Mouse (Mus musculus): Measurements from ENCODE around the gene Nbas. TPM values are rescaled to one million over a fixed set of nuclear protein-coding genes. Genes with fewer than 3 reads are reported as not detected.

The Nbas gene
- polyA plus RNA-seq, 1 experiment, result 24.0 TPM

GRCm38 (mm10) chr12:13382046-13382445 is 113.1 kb downstream of the Nbas start:
- DNase-seq (ENCODE audit: extremely low spot score in 1 of 2, low spot score in 1 of 2), result no peak

GRCm38 (mm10) chr12:13389644-13390043 is 120.7 kb downstream of the Nbas start:
- no peak for DNase-seq (ENCODE audit: extremely low spot score in 1 of 2, low spot score in 1 of 2)

GRCm38 (mm10) chr12:13410191-13410590 is 141.3 kb downstream of the Nbas start:
- no peak for DNase-seq (ENCODE audit: extremely low spot score in 1 of 2, low spot score in 1 of 2)

GRCm38 (mm10) chr12:13418651-13419050 is 149.7 kb downstream of the Nbas start:
- DNase-seq (ENCODE audit: extremely low spot score in 1 of 2, low spot score in 1 of 2), result peak; percentile 24 to 26

DNA sequence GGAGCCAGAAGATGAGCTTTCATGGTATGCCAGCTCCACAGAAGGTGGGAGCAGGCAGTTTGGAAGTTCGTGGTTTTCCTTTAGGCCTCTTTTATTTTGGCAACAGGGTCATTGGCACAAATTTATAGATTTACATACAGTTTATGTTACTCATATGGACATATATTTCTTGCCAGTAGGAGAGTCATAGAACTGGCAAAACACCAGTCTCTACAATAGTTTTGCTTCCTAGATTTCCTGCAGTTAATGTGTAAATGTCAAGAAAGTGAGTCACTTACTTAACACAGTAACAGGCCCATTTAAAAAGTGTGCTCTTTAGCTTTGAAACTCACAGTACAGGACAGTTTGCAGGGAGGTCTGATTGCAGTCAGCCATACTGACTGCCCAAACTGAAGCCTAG is 161.3 kb downstream of the Nbas start:
- no peak for DNase-seq (ENCODE audit: extremely low spot score in 1 of 2, low spot score in 1 of 2)

DNA sequence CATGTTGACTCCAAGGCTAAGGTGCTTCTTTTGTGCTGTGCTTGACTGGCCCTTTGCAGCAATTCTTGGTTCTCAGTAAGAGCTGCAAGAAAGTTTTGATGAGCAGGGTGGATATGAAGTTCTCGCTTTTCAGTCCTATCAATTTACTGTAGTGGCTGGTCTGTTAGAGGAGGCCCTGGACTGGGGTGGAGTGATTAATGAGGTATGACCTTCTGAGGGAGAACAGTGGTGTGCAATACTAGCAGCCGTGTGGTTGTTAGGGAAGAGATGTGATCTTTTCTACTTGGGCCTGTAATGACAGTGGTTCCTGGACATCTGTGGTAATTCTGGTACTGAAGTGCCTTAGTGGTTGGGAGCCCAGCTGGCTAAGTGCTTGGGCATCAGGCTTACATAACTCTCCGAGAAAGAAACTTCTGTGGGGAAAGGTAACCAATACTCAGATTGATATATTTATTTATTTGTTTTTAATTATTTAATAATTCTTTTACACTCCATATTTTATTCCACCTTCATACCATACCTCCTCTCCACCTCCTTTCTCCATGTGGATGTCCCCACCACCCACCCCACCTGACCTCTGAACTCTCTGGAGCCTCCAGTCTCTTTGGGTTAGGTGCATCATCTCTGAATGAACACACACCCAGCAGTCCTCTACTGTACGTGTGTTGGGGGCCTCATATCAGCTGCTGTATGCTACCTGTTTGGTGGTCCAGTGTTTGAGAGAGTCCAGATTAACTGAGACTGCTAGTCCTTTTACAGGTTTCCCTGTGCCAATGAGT is 175.9 kb downstream of the Nbas start:
- DNase-seq (ENCODE audit: extremely low spot score in 1 of 2, low spot score in 1 of 2), result no peak

DNA sequence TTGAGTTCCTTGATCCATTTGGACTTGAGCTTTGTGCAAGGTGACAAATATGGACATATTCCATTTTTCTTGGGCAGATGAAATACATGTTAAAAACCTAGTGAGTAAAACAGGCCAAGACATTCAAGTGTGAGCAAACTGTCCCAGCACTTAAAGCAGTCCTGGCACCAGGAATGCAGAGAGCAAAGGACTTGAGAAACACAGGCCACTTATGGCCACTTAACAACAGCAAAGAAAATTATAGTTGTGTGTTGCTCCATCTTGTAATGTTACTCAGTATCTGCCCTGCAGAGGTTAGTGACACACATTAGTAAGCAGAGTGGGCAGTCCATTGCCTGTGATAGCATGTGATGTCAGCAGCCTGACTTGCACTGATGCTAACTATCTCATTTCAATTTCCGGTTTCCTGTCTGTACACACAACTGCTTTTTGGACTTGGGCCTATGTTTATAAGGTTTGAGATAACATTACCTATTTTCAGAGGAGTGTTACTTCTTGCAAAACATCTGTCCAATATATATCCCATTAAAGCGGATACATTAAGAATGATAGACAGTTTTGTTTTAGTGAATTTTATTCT is 176.6 kb downstream of the Nbas start:
- DNase-seq (ENCODE audit: extremely low spot score in 1 of 2, low spot score in 1 of 2), result no peak

- no peak for DNase-seq (ENCODE audit: extremely low spot score in 1 of 2, low spot score in 1 of 2)
Observed at GRCm38 (mm10) chr12:13448916-13449315, 180.0 kb downstream of the Nbas start.

DNA sequence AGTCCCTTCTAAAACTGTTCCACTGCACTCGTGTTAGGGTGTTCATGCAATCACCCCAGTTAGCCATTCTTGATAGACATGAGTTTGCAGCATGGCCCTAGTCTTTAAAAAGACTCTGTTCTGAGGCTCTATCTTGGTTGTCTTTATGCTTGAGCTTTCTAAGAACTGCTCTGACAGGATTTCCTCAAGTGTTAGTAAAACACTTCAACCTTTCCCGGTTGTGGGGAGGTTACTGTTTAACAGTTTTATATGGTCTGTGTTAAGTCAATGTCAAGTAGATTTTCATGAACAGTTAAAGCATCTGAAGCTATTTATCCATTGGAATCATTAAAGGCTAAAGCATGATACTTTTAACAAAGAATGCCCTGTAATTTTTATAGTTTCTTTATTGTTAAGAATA is 183.1 kb downstream of the Nbas start:
- DNase-seq (ENCODE audit: extremely low spot score in 1 of 2, low spot score in 1 of 2), result no peak

DNA sequence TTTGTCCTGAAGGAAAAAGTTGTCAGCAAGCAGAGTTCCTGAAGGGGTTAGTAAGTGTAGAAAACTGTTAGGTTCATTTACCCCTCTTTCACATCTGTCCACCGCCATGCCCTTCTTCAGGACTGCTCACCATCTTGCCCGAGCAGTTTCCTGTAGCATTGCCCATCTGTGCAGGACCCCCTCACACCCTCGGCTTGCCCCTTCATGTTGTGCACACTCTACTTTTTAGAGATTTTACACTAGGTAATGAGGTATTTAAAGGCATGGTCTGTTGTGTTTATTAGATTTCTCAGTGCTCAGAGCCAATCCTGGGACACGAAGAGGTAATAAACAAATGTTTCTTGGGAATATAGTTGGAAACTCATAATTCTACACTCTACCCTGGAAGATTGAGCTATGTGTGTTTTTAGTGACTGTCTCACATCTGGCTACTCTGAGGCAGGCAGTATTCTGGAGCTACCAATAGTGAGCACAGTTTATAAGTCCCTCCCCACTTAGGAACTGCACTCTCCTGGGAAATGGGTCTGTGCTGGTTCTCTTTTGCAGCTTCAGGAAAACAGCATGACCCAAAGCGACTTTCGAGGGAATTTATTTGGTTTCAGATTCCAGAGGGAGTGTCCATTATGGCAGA is 191.4 kb downstream of the Nbas start:
- DNase-seq (ENCODE audit: extremely low spot score in 1 of 2, low spot score in 1 of 2), result no peak

- DNase-seq (ENCODE audit: extremely low spot score in 1 of 2, low spot score in 1 of 2), result peak in 1 of 2 experiments; percentile 29
Observed at GRCm38 (mm10) chr12:13461558-13462153, 192.7 kb downstream of the Nbas start.

GRCm38 (mm10) chr12:13462397-13462796 is 193.5 kb downstream of the Nbas start:
- DNase-seq (ENCODE audit: extremely low spot score in 1 of 2, low spot score in 1 of 2), result peak; percentile 38 to 76

DNA sequence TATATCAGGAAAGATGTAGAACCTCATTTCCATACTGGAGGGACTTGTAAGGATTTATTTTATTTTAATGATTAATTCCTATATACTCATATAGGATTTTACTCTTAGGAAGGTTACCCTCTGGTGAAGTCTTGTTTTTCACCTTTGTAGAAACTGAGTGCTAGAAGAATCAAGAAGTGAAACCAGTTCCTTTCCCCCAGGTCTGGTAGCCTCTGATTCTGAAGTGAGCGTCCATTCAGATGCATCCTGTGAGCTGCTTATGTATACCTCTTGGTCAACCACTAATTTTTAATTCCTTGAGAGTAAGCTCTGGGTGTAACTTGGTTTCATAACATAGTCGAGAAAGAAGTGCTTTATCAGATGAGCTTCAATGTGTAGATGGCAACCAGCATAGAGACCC is 196.6 kb downstream of the Nbas start:
- no peak for DNase-seq (ENCODE audit: extremely low spot score in 1 of 2, low spot score in 1 of 2)

GRCm38 (mm10) chr12:13474881-13475280 is 205.9 kb downstream of the Nbas start:
- no peak for DNase-seq (ENCODE audit: extremely low spot score in 1 of 2, low spot score in 1 of 2)

DNA sequence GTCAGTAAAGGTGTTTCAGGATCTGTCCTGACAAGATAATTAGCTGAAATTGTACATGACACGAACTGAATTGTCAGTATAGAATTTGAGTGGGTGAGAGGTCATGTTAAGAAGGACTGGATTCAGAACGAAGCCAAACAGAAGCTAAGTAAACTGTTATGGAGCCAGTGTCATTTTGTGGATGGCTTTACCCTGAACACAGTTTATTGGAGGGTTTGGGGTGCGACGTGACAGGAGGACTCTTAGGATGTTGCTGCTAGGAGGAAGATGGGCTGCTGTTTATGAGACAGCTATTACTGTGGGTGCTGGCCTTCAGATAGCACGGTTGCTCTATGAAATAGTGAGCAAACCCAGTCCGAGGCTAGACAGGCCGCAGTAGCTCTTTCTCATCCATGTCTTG is 210.2 kb downstream of the Nbas start:
- no peak for DNase-seq (ENCODE audit: extremely low spot score in 1 of 2, low spot score in 1 of 2)

- peak; percentile 37 to 72 for DNase-seq (ENCODE audit: extremely low spot score in 1 of 2, low spot score in 1 of 2)
Observed at GRCm38 (mm10) chr12:13486278-13486677, 217.3 kb downstream of the Nbas start.

DNA sequence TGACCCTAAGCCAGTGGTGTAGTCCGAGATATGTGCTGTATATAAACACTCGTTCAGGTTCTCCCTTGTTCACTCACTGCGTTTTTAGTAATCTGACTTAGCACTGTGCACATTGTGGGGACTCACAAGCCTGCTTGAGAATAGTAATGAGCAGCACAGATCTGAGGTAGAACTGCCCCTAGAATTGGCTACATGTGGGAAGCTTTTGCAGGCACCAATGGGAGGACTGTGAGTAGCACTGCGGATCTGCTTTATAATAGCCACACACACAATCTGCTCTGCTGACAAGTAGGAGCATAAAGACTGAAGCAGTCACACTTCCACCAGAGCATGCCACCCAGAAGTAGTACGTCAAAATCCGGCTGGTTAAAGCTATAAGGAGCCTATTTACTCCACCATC is 228.3 kb downstream of the Nbas start:
- no peak for DNase-seq (ENCODE audit: extremely low spot score in 1 of 2, low spot score in 1 of 2)

DNA sequence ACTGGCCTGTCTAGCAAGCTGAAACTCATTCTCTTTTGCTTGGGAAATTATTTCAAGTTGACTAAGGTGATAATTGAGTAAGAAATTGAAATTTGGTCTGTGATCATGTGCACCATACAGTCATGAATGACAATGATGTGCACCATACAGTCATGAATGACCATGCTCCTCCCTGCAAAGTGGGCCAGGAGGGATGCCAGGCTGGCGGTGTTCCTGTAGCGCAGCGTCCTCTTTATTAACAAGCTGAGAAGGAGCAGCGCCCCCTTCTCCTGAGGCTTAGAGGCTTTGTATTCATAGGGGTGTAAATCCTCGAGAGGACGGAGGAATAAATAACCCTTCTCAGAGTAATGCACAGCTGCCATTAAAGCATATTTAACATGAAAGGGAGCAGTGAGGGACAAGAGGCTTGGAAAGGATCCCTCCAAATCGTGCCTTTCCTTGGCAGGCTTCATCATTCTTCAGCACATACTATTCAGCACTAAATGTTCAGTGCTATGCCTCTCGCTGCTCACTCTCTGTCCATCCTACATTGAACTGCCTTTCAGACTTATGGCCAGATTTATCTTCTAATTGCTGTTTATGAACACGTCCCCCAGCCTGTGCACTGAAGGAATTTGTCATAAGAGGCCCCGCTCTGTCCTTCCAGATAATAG is 230.4 kb downstream of the Nbas start:
- no peak for DNase-seq (ENCODE audit: extremely low spot score in 1 of 2, low spot score in 1 of 2)

DNA sequence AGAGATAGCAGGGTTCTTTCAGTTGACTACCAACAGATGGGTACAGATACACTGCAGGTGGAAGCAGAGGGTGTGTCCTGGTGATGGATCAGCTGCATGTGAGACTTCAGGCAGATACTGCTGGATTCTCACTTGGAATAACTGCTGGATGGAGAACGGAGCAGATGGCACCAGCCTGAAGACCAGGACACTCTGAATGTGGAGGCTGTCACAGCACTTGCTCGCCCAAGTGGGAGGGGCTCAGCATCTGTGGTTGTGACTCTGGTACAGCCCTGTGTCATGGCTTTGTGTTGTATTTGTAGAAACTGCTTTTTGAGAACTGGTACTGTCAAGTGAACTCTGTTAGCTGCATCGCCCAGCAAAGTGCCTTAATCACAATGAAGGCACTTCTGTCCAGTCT is 231.3 kb downstream of the Nbas start:
- peak in 1 of 2 experiments; percentile 18 for DNase-seq (ENCODE audit: extremely low spot score in 1 of 2, low spot score in 1 of 2)

DNA sequence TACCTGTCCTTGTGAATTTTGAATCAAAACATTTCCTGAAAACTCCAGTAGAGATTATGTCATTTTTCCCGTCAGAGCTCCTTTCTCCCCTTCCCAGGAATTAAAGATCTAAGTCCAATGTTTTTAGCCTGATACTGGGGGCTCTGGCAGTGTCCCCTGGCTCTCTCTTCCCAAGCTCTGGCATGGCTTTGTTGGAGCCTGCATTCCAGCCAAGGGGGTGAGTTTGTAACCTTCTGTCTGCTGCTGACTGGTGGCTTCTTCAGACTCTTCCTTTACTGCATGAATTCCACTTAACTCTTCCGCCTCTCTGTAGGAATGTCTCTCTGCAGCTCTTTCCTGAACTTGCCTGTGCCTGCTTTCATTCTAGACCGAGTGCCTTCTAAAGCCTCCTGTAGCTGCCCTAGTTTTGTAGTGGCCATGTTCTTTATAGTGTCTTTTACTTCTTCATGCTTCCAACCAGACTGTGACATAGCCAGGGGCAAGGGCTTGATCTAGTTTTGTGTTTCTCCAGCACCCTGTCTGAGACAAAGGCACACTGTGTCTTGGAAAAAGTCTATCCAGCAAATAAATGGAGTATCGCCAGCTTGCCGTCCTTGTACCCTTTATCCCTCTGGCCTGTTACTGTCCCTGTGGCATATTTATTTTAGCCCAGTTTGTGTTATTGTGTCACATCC is 236.0 kb downstream of the Nbas start:
- DNase-seq (ENCODE audit: extremely low spot score in 1 of 2, low spot score in 1 of 2), result no peak

Measured in frontal cortex, adult 2 months (tissue).